Mouse (Mus musculus): ENCODE data around the gene Adra1b. TPM values are rescaled to one million over a fixed set of nuclear protein-coding genes. Genes with fewer than 3 reads are reported as not detected.

The Adra1b gene
- 2.9 and 6.7 TPM in 2 replicates for polyA plus RNA-seq (2021; fragmentation: Nextera tagmentation)
- long read RNA-seq, experiment 1, transcript Adra1b-204 (2 exons, 3,047 nt): major isoform, 50 of 50 reads
- long read RNA-seq, experiment 1, partial matches to known transcripts: 0 of 50 reads
- long read RNA-seq, experiment 1, other reads (novel, unspliced or antisense): 0 of 50 reads
- long read RNA-seq, experiment 2, partial matches to known transcripts: 0 of 10 reads
- long read RNA-seq, experiment 2, other reads (novel, unspliced or antisense): 7 of 10 reads

DNA sequence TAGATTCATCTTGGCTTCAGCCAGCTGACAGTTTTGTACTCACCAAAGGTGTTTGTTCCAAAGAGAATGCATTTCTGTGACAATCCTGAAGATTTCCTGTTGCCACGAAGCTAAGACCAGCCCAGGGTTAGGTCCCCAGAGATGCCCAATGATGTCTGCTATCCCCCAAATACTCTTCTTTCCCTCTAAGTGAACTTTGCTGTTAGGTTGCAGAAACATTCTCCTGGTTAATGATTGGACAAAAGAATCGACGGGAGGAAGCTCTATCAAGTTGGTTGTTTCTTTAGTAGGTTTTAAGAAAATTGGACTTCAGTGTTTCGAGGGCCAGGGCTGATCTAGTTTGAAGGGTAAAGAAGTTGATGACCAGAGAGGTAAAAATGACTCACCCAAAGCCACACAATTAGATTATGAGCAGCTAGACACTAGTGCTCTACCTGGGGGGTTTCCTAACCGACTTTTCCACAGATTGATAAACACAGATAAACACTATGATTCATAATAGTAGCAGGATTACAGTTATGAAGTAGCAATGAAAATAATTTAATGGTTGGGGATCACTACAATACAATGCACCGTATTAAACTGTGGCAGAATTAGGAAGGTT, at the start of gene Adra1b:
Adra1b (minus strand) TSS at position 160 of the 604 bp plus-strand sequence.

DNA sequence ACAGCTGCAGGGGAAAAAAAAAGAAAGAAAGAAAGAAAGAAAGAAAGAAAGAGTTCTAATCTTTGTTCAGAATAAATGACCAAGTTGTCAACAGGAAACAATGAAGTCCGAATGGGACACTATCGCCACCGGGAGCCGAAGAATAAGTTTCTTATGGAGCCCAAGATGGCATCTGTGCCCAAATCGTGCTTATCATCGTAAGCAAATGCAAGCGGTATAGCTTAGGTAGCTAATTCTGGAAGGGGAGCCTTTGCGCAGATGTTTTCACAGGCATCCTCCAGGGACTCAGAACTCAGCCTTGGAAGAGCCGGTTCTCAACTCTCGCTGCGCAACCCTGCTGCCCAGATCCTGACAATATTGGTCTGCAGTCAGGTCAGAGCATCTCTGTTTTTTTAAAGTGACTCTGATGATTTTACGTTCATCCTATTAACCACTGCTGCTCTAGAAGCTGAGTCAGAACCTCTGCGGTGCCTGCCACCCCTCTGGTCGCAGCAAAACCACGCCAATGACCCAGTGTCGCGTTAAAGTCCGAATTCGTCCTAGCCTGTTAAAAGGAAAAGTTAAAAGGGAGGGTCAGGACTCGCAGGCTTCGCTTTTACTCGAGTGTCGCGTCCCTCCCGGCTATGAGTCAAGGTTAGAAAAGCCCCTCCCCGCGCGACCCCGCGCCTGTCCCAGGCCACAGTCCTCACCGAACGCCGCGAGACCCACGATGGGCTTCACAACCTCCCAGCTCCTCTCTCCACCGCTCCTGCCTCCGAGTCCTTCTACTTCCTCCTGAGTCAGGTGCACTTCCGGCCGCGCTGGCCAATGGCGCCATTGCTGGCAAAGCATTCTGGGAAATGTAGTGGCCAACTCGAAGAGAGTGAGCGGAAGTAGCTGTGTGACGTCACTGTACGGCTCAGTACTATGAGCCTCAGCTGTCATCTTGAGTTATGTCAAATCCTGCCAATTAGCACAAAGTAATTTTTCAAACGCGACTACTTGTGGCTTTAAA, 153.5 kb downstream of the Adra1b start, which contains the start of gene Ttc1:
Ttc1 (minus strand) TSS at position 776 of the 994 bp plus-strand sequence.

Other genes starting within 250 kb of the Adra1b start
- 7.4 and 10.2 TPM in 2 replicates for gene Pwwp2a, start 219.2 kb downstream of the Adra1b start, polyA plus RNA-seq (2021; fragmentation: Nextera tagmentation)
- 94.1 and 118 TPM in 2 replicates for gene Ttc1, start 153.2 kb downstream of the Adra1b start, polyA plus RNA-seq (2021; fragmentation: Nextera tagmentation)

All from left cerebral cortex, adult 6 months (tissue).